Mouse (Mus musculus): Measurements from ENCODE around the gene Anxa10. TPM values are rescaled to one million over a fixed set of nuclear protein-coding genes. Genes with fewer than 3 reads are reported as not detected.

Anxa10 gene
- not detected for total RNA-seq (2021)
- long read RNA-seq: 0 reads

- no peak for DNase-seq (ENCODE audit: low spot score in 2 of 2)
These were observed at the start of gene Anxa10 for GRCm38 (mm10) chr8:62123098-62123497. Gene Anxa10 (minus strand): TSS chr8:62123150.

- no peak for DNase-seq (ENCODE audit: low spot score in 2 of 2)
These were observed 9.9 kb upstream of the Anxa10 start for GRCm38 (mm10) chr8:62132662-62133366.

- no peak for DNase-seq (ENCODE audit: low spot score in 2 of 2)
These were observed 25.7 kb downstream of the Anxa10 start for GRCm38 (mm10) chr8:62097213-62097612.

GRCm38 (mm10) chr8:62081804-62082203 lies 41.1 kb downstream of the Anxa10 start:
- DNase-seq (ENCODE audit: low spot score in 2 of 2): no peak

GRCm38 (mm10) chr8:62080195-62080802 lies 42.7 kb downstream of the Anxa10 start:
- DNase-seq (ENCODE audit: low spot score in 2 of 2): peak in 1 of 2 experiments; percentile 67

GRCm38 (mm10) chr8:62068305-62068704 lies 54.6 kb downstream of the Anxa10 start:
- no peak for DNase-seq (ENCODE audit: low spot score in 2 of 2)

GRCm38 (mm10) chr8:62060357-62060756 lies 62.6 kb downstream of the Anxa10 start:
- peak in 1 of 2 experiments; percentile 25 for DNase-seq (ENCODE audit: low spot score in 2 of 2)

- peak in 1 of 2 experiments; percentile 4 for DNase-seq (ENCODE audit: low spot score in 2 of 2)
These were observed 76.1 kb downstream of the Anxa10 start for GRCm38 (mm10) chr8:62046809-62047208.

- DNase-seq (ENCODE audit: low spot score in 2 of 2): no peak
These were observed 88.6 kb downstream of the Anxa10 start for GRCm38 (mm10) chr8:62034351-62034750.

- DNase-seq (ENCODE audit: low spot score in 2 of 2): no peak
These were observed 108.4 kb downstream of the Anxa10 start for GRCm38 (mm10) chr8:62014582-62014981.

- DNase-seq (ENCODE audit: low spot score in 2 of 2): no peak
These were observed 108.8 kb downstream of the Anxa10 start for GRCm38 (mm10) chr8:62014166-62014565.

Other genes starting within 250 kb of the Anxa10 start
- gene Palld, start 220.5 kb downstream of the Anxa10 start, total RNA-seq (2021): 1 to 10 TPM; 5.1 to 5.5 TPM
- gene Ddx60, start 195.1 kb downstream of the Anxa10 start, total RNA-seq (2021): under 1 TPM; 0.23 to 0.30 TPM